Mouse (Mus musculus) hindlimb bud, embryonic 11.5 days (tissue): ENCODE results near the gene Baz1a.

Experiments
- DNase-seq: peaks from one replicate; pipeline ENCODE4 v3.0.0-alpha.2; 2012; ENCODE audit warnings: low read depth, low spot score; ENCODE audit errors: extremely low spot score

Gene Baz1a

GRCm38 (mm10) chr12:55013626-55014398 lies at the start of gene Baz1a:
Gene Baz1a, minus strand, starts transcription at chr12:55014348.
- DNase-seq: no peak

GRCm38 (mm10) chr12:55062141-55062540 lies 48.0 kb upstream of the Baz1a start:
- DNase-seq: no peak

GRCm38 (mm10) chr12:55061006-55061405 lies 46.9 kb upstream of the Baz1a start:
- no peak for DNase-seq

- no peak for DNase-seq
These were observed 46.2 kb upstream of the Baz1a start for GRCm38 (mm10) chr12:55060212-55060898.

GRCm38 (mm10) chr12:55059812-55060211 lies 45.7 kb upstream of the Baz1a start:
- no peak for DNase-seq

DNA sequence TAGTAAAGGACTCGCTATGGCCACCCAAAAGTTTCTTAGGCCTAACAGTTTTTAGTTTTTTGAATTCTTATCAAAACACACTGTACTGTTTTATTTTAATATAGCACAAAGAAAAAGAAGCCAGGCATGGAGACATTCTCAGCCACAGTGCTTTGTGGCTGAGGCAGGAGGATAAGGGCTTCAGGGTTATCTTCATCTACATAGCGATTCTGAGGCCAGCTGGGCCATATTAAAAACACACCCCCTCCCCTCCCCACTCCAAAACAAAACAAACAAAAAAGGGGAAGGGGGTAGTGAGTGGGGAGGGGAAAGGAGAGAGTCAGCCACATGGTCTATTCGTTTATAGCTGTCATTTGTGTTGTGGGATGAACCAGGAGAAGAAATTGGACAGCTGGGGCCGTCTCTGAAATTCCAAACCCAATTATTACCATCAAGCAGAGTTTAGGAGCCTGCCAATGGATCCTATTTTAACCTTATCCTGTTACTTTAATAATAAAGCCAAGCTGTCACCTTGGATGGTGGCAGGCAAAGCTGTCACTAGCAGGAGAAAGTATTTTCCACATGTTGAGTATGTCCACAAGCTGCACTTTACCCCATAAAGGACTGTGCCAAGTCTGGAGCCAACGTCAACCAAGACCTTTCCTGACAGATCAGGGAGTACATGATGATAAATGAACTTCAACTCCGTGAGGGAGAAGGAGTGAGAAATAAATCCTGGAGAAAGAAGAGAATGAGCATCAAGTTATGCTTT lies 44.9 kb upstream of the Baz1a start:
- no peak for DNase-seq

- DNase-seq: no peak
These were observed 42.6 kb upstream of the Baz1a start for GRCm38 (mm10) chr12:55056703-55057102.

GRCm38 (mm10) chr12:55054551-55055241 lies 40.5 kb upstream of the Baz1a start:
- no peak for DNase-seq

GRCm38 (mm10) chr12:55053267-55053666 lies 39.1 kb upstream of the Baz1a start:
- no peak for DNase-seq

DNA sequence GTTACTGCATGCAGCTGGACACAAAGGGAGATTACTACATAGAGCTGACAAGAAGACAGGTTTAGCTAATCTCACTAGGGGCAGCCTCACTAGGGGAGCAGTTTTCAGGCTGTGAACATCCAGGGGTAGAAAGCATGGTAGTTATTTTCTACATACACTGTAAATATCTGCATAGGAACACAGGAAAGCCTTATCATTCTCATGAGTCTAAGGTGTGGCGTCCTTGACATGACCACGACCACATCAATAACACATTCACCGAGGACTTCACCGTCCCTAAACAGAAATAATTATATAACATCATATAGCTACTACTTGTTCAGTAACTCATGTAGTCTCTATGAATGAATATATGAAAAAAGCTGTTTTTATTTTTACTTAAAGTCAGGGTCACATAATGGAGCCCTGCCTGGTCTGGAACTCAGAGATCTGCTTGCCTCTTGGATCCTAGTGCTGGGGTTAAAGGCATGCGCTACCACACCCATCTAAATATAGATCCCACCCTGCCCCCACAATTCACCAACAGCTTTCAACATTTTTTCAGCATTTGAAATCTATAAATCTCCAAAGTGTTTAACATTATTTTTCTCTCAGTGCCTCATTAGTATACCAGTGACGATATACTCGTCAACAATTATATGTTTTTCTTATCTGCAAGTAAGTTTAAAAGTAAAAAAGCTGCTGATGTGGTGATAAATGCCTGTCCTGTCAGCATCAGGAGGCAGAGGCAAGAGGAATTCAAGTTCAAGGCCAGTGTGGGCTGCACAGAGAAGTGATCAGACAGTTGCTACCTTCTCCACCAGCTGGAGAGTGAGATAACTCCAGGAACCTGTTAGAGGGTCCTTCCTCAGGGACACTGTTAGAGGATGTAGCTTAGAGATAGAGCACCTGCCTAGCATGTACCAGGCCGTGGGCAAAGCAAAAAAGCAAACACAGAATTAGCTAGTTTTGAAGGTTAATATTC lies 37.3 kb upstream of the Baz1a start:
- no peak for DNase-seq

DNA sequence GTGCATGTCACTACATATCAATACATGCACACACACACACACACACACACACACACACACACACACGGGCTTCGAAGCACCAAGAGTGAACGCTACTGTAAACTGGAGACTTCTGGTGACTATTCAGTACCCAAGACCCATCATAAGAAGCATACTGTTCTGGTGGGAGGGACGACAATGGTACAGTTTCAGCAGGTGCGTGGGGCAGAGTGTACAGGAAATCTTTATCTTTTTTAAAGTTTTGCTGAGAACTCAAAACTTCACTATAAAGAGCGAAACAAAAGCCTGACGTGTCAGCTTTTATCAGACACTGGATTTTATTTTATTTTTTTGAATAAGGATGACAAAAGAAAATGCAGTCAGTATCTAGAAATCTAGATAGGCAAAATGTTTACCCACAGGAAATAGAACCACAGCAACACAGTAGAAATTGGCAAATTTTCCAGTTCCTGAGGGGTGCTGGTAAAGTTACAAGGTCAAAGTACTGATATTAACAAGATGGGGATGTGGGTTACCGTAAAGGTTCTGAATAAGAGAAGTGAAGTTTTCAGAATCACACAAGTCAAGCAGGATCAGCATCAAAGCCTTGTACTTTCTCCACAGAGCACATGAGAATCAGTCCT lies 35.7 kb upstream of the Baz1a start:
- DNase-seq: no peak

GRCm38 (mm10) chr12:55041011-55041410 lies 26.9 kb upstream of the Baz1a start:
- DNase-seq: no peak

DNA sequence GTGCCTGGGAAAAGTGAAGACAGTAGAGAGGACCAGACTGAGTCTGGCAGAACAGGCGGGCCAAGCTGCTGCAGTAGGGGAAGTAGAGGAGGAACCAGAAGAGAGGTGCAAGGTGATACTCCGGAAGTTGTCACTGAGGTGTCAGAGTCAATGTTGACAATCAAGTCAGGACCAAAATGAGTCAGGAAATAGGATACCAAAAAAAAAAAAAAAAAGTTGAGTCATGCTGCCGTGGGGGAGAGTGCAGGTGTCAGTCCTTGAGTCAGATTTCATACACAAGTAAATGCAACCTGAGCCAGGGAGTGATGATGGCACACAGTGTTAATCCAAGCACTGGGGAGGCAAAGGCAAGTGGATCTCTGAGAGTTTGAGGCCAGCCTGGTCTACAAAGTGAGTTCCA lies 12.9 kb upstream of the Baz1a start:
- no peak for DNase-seq

GRCm38 (mm10) chr12:55023284-55023683 lies 9.1 kb upstream of the Baz1a start:
- no peak for DNase-seq

DNA sequence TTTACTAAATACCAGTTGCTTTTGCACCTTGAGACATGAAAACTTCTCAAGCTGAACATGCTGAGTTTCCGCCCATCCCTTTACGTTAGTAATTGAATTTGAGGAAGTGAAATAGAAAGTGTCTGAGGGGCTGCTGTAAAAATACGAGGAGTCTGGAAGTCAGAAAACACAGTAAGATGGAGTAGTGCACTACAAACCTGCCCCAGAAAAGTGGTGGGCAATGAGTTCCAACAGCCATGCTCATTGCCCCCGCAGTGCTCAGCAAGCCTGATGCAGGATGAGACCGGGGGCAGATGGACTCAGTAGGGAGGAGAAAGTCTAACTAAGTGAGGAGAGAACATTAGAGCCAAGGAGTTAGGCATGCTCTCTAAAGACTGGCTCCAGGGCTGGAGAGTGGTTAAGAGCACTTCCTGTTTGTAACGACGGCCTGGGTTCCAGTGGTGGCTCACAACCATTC lies 5.3 kb upstream of the Baz1a start:
- DNase-seq: no peak

- DNase-seq: no peak
These were observed 3.1 kb upstream of the Baz1a start for GRCm38 (mm10) chr12:55017119-55017721.

GRCm38 (mm10) chr12:55016339-55017118 lies 2.4 kb upstream of the Baz1a start:
- no peak for DNase-seq

- no peak for DNase-seq
These were observed 1.3 kb upstream of the Baz1a start for GRCm38 (mm10) chr12:55015428-55015827.
